Mouse (Mus musculus) activated CD4-positive, CD25-positive, alpha-beta regulatory T cell, adult 9 weeks (primary cell): Measurements from ENCODE around the gene Heph. TPM values are rescaled to one million over a fixed set of nuclear protein-coding genes. Genes with fewer than 3 reads are reported as not detected.

Experiments
- polyA plus RNA-seq: library from polyadenylated mRNA; unstranded; fragments of 100-300 nt; shearing (Covaris generic); gene quantifications from one replicate; pipeline ENCODE4 v1.2.1, GENCODE M21; 2017

The Heph gene
- polyA plus RNA-seq, result not detected

GRCm38 (mm10) chrX:96455149-96455548 lies at the start of gene Heph:
Heph (plus strand) TSS chrX:96455359.

GRCm38 (mm10) chrX:96456201-96456963 lies 1.2 kb downstream of the Heph start, which contains the start of gene Hsf3:
Hsf3 (minus strand) TSS chrX:96456294.

Other genes with a start within 250 kb of the Heph start
- gene Vsig4, start 161.9 kb upstream of the Heph start, polyA plus RNA-seq, result not detected
- not detected for gene Hsf3, start 935 bp downstream of the Heph start, polyA plus RNA-seq